18 mouse cellular contexts compared by ENCODE assay signal in genomic region chr15:43625021-43625510, GRCm38 (mm10).
"Had no signal": no experiment of that assay in that cellular context is flagged by ENCODE, and none has a peak within 500 bp of the region (broad histone marks: within the 10 kb centered on the region; RNA-seq: fewer than 3 reads in every experiment).

No protein-coding gene starts in this region.

- H3K4me1 ChIP-seq: limb, embryonic 10.5 days; limb, embryonic 13.5 days; liver, embryonic 12.5 days; liver, embryonic 15.5 days; lung, embryonic 15.5 days; midbrain, embryonic 12.5 days; midbrain, embryonic 15.5 days; neural tube, embryonic 13.5 days had no signal

- H3K4me3 ChIP-seq: layer of hippocampus, adult 2 months; limb, embryonic 10.5 days; limb, embryonic 13.5 days; liver, embryonic 12.5 days; liver, embryonic 15.5 days; lung, embryonic 15.5 days; midbrain, embryonic 12.5 days; midbrain, embryonic 15.5 days; neural tube, embryonic 13.5 days had no signal

- DNase-seq: kidney, adult 9 months; kidney, postnatal 14 days; layer of hippocampus, adult 9-11 months; liver; lung, postnatal 14 days; retina, postnatal 1 day; thymus, adult 18-20 months; thymus, postnatal 36 days had no signal

- H3K27ac ChIP-seq: layer of hippocampus, adult 2 months; limb, embryonic 10.5 days; limb, embryonic 13.5 days; liver, embryonic 12.5 days; liver, embryonic 15.5 days; lung, embryonic 15.5 days; macrophage; midbrain, embryonic 12.5 days; midbrain, embryonic 15.5 days; neural tube, embryonic 13.5 days had no signal
